Mouse (Mus musculus): ENCODE measurements at regions not wholly inside any gene's neighbourhood (a gene's known extent, or its start where the extent isn't known, plus 50 kb on each side); places are given as distances from the start of the nearest gene placed in this dataset.

DNA sequence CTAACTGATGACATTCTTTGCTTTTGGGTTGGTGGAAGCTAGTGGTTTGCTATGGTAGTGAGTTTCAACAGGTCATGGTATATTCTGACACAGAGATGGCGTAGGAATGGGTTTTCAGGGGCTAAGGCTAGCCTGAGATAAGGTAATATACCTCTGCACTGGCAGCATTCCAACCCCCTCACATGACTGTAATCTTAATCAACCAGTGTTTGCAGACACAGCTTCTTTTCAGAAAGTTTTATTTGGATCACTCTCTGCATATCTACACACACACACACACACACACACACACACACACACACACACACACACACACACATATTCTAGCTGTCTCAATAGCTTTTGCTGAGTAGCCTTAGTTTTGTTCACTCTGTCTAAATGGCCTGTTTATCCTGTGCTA lies 119.4 kb downstream of the Fam173b start:
- Histone ChIP-seq H3K36me3 (ENCODE audit: control insufficient read depth, insufficient read depth, low read length) (no peaks in the 10 kb centered on the region), H3K27ac (replicated peaks; ENCODE audit: insufficient read depth, low read depth, low read length) (no peak overlapping the region), H3K27me3 (ENCODE audit: control insufficient read depth, insufficient read depth, low read length) (no peaks in the 10 kb centered on the region), H3K4me1 (ENCODE audit: control insufficient read depth, insufficient read depth, low read length) (no peaks in the 10 kb centered on the region), H3K79me2 (ENCODE audit: control insufficient read depth, insufficient read depth, low read length) (no peaks in the 10 kb centered on the region), H3K4me3 (ENCODE audit: insufficient read depth, low read depth, low read length) (no peak overlapping the region), H3K9ac (ENCODE audit: low read depth, low read length) (no peak overlapping the region)
- DNase-seq (ENCODE audit: extremely low read depth, low read depth, low spot score): no peak
- TF ChIP-seq CTCF (IDR thresholded peaks at IDR 0.05; ENCODE audit: low read depth, low read length) (no peak), POLR2A (IDR thresholded peaks at IDR 0.05; ENCODE audit: extremely low read depth, insufficient read depth, low read length) (no peak)
- 70% methylated on average over 1 of the region's 1 CpGs for WGBS

DNA sequence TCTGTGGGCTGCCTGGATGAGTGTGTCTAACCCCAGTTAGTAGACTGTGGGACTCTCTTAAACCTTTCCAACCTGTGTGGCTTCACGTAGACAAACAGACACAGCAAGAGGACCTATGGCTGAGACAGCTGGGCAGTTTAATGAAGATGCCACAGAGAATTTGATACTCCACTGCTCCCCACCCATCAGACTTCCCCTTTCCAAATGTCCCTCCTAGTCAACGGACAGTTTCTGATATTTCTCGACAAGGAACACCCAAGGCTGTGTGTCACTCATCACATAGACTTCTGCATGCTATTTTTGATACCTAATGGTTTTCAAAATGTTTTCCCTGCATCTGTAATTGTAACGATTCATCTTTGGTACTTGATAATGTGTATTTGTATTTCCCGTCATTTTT lies 120.8 kb downstream of the Fam173b start:
- H3K4me3 ChIP-seq (ENCODE audit: insufficient read depth, low read depth, low read length): no peak overlapping the region
- TF ChIP-seq CTCF (IDR thresholded peaks at IDR 0.05; ENCODE audit: low read depth, low read length): no peak
- TF ChIP-seq POLR2A (IDR thresholded peaks at IDR 0.05; ENCODE audit: extremely low read depth, insufficient read depth, low read length): no peak
- no peaks in the 10 kb centered on the region for H3K36me3 ChIP-seq (ENCODE audit: control insufficient read depth, insufficient read depth, low read length)
- no peaks in the 10 kb centered on the region for H3K79me2 ChIP-seq (ENCODE audit: control insufficient read depth, insufficient read depth, low read length)
- no peak overlapping the region for H3K27ac ChIP-seq (replicated peaks; ENCODE audit: insufficient read depth, low read depth, low read length)
- DNase-seq (ENCODE audit: extremely low read depth, low read depth, low spot score): no peak
- H3K4me1 ChIP-seq (ENCODE audit: control insufficient read depth, insufficient read depth, low read length): no peaks in the 10 kb centered on the region
- H3K9ac ChIP-seq (ENCODE audit: low read depth, low read length): no peak overlapping the region
- no peaks in the 10 kb centered on the region for H3K27me3 ChIP-seq (ENCODE audit: control insufficient read depth, insufficient read depth, low read length)
- 87% methylated on average over 5 of the region's 5 CpGs for WGBS

DNA sequence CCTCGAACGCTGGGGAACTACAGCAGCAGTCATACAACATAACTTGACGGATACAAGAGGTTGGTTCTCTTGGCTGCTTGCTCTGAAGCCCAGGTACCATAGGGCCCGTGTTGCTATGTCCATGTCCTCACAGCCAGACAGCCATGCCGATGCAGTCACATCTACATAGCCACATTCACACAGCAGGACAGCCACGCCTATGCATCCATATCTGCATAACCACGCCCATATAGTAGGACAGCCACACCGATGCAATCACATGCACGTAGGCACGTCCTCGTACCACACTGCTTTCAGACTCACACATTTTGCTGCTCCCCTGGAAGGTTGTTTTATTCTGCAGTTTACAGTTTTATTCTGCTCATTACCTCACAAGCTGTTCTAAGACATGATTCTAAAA lies 122.6 kb downstream of the Fam173b start:
- Histone ChIP-seq H3K27ac (replicated peaks; ENCODE audit: insufficient read depth, low read depth, low read length) (no peak overlapping the region), H3K9ac (ENCODE audit: low read depth, low read length) (no peak overlapping the region), H3K4me1 (ENCODE audit: control insufficient read depth, insufficient read depth, low read length) (no peaks in the 10 kb centered on the region), H3K36me3 (ENCODE audit: control insufficient read depth, insufficient read depth, low read length) (no peaks in the 10 kb centered on the region), H3K79me2 (ENCODE audit: control insufficient read depth, insufficient read depth, low read length) (no peaks in the 10 kb centered on the region), H3K27me3 (ENCODE audit: control insufficient read depth, insufficient read depth, low read length) (no peaks in the 10 kb centered on the region), H3K4me3 (ENCODE audit: insufficient read depth, low read depth, low read length) (no peak overlapping the region)
- TF ChIP-seq POLR2A (IDR thresholded peaks at IDR 0.05; ENCODE audit: extremely low read depth, insufficient read depth, low read length): no peak
- TF ChIP-seq CTCF (IDR thresholded peaks at IDR 0.05; ENCODE audit: low read depth, low read length): no peak
- DNase-seq (ENCODE audit: extremely low read depth, low read depth, low spot score): no peak
- WGBS: 55% methylated on average over 11 of the region's 11 CpGs

DNA sequence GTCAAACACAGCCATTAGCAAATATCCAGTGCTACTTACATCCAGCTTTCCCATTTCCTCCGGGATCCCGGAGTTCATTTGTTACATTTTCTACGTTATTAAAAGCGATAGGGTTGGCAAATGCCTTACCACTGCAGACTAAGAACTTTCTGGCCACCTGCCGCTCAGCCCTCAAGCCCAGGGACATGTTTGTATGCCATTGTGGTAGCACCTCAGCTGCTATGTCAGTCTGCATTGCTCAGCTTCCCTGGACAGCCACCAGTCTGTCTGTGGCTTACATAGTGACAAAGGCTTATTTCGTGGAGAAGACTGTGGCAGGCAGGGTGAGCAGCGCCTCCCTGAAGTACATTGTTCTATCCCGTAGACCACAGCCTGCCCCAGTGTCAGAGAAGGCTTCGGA lies 127.5 kb downstream of the Fam173b start:
- H3K27ac ChIP-seq (replicated peaks; ENCODE audit: insufficient read depth, low read depth, low read length): no peak overlapping the region
- H3K4me3 ChIP-seq (ENCODE audit: insufficient read depth, low read depth, low read length): no peak overlapping the region
- H3K36me3 ChIP-seq (ENCODE audit: control insufficient read depth, insufficient read depth, low read length): no peaks in the 10 kb centered on the region
- 90% methylated on average over 9 of the region's 9 CpGs for WGBS
- no peaks in the 10 kb centered on the region for H3K27me3 ChIP-seq (ENCODE audit: control insufficient read depth, insufficient read depth, low read length)
- no peak overlapping the region for H3K9ac ChIP-seq (ENCODE audit: low read depth, low read length)
- no peaks in the 10 kb centered on the region for H3K79me2 ChIP-seq (ENCODE audit: control insufficient read depth, insufficient read depth, low read length)
- TF ChIP-seq CTCF (IDR thresholded peaks at IDR 0.05; ENCODE audit: low read depth, low read length) (no peak), POLR2A (IDR thresholded peaks at IDR 0.05; ENCODE audit: extremely low read depth, insufficient read depth, low read length) (no peak)
- DNase-seq (ENCODE audit: extremely low read depth, low read depth, low spot score): no peak
- no peaks in the 10 kb centered on the region for H3K4me1 ChIP-seq (ENCODE audit: control insufficient read depth, insufficient read depth, low read length)

DNA sequence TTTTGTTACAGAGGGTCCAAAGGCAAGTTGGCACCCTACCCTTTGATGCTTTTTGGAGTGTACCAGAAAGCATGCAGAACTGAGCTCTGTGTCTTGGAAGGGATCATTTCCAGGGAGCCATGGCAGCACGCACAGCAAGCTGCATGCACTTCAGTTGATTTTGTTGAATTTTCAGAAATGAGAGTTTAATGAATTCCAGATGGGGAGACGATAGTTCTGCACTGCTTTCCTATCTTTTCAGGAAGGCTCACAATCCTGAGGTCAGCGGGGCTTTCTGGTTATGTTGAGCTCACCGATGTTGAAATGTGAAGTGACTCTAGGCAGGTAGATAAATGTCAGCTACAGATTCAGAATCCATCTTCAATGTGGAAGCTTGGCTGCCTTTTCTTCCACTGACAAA lies 140.0 kb downstream of the Fam173b start:
- H3K9ac ChIP-seq (ENCODE audit: low read depth, low read length): no peak overlapping the region
- H3K4me3 ChIP-seq (ENCODE audit: insufficient read depth, low read depth, low read length): no peak overlapping the region
- no peaks in the 10 kb centered on the region for H3K36me3 ChIP-seq (ENCODE audit: control insufficient read depth, insufficient read depth, low read length)
- no peak overlapping the region for H3K27ac ChIP-seq (replicated peaks; ENCODE audit: insufficient read depth, low read depth, low read length)
- WGBS: 95% methylated on average over 4 of the region's 4 CpGs
- H3K4me1 ChIP-seq (ENCODE audit: control insufficient read depth, insufficient read depth, low read length): no peaks in the 10 kb centered on the region
- H3K79me2 ChIP-seq (ENCODE audit: control insufficient read depth, insufficient read depth, low read length): no peaks in the 10 kb centered on the region
- no peaks in the 10 kb centered on the region; the same call in 1 of the 2 replicates for H3K27me3 ChIP-seq (ENCODE audit: control insufficient read depth, insufficient read depth, low read length)
- no peak for DNase-seq (ENCODE audit: extremely low read depth, low read depth, low spot score)
- TF ChIP-seq CTCF (IDR thresholded peaks at IDR 0.05; ENCODE audit: low read depth, low read length) (no peak), POLR2A (IDR thresholded peaks at IDR 0.05; ENCODE audit: extremely low read depth, insufficient read depth, low read length) (no peak)

DNA sequence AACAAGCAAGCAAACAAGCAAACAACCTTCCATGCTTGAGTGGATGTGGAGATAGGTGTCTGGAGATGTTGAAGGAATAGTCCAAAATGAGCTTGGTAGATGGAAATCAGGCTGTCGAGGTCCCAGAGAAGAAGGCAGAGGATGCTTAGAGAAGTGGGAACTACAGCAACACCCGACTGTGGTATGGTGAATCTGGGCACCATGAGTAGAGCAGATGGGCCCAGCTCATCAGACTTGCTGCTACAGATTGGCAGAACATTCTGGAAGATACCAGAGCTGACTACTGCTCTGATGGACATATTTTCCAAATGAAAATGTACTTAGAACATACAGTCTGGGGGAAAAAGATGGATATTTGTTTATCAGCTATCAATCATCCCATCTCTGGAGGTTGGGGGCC lies 142.9 kb downstream of the Fam173b start:
- H3K9ac ChIP-seq (ENCODE audit: low read depth, low read length): no peak overlapping the region
- no peak for TF ChIP-seq CTCF (IDR thresholded peaks at IDR 0.05; ENCODE audit: low read depth, low read length)
- TF ChIP-seq POLR2A (IDR thresholded peaks at IDR 0.05; ENCODE audit: extremely low read depth, insufficient read depth, low read length): no peak
- no peak for DNase-seq (ENCODE audit: extremely low read depth, low read depth, low spot score)
- no peaks in the 10 kb centered on the region for H3K36me3 ChIP-seq (ENCODE audit: control insufficient read depth, insufficient read depth, low read length)
- no peaks in the 10 kb centered on the region; the same call in 1 of the 2 replicates for H3K27me3 ChIP-seq (ENCODE audit: control insufficient read depth, insufficient read depth, low read length)
- H3K27ac ChIP-seq (replicated peaks; ENCODE audit: insufficient read depth, low read depth, low read length): no peak overlapping the region
- 77% methylated on average over 2 of the region's 2 CpGs for WGBS
- H3K79me2 ChIP-seq (ENCODE audit: control insufficient read depth, insufficient read depth, low read length): no peaks in the 10 kb centered on the region
- H3K4me1 ChIP-seq (ENCODE audit: control insufficient read depth, insufficient read depth, low read length): no peaks in the 10 kb centered on the region
- H3K4me3 ChIP-seq (ENCODE audit: insufficient read depth, low read depth, low read length): no peak overlapping the region

Data from liver, adult 2 months (tissue).